Mouse (Mus musculus) embryo, embryonic 10.5 days (tissue): ENCODE data around the gene Vmn1r52.
"Not testable (repeated sequence)": the region's sequence is repeated elsewhere in the genome, so short reads cannot be mapped to it uniquely, and the experiment has no call there.

Experiments
- DNase-seq: peaks from one replicate; pipeline ENCODE4 v3.0.0-alpha.2; 2015; ENCODE audit warnings: low spot score

Vmn1r52 gene

DNA sequence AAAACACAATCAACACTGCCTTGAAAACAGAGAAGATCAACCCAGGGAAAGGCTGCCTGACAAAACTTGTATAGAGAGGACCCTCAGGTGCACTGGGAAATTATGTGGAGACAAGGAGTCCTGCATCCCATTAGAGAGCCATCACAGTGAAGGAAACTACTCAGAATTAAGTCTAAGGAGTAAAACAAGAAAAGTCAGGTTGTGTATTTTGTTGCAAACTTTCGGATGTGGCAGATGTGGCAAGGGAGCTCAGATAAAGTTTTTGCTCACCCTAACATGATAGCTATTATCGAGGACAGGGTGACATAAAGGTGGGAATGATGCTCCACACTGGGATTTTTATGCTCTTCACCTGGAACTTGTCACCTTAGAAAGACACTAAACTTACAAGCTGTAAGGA lies at the start of gene Vmn1r52:
Vmn1r52 (plus strand) TSS at position 301 of the 400 bp plus-strand sequence.
- no peak for DNase-seq

DNA sequence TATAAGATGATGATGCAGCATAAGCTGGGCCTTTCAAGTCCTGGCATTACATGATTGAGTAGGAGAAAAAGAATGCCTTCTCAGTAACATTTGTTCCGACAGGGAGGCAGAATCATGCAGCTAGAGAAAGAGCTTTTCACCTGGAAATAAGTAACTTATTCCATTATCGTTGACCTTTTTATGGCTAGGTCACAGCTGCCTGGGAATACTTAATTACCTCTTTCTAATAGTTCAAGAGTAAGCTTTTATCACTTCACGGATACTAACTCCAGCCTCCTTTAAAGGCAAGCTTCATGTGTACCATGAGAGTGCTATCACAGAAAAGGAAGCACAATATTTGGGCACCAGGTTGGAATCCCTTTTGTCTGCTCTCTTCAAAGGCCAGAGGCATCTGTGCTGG lies 14.5 kb upstream of the Vmn1r52 start:
- no peak for DNase-seq

DNA sequence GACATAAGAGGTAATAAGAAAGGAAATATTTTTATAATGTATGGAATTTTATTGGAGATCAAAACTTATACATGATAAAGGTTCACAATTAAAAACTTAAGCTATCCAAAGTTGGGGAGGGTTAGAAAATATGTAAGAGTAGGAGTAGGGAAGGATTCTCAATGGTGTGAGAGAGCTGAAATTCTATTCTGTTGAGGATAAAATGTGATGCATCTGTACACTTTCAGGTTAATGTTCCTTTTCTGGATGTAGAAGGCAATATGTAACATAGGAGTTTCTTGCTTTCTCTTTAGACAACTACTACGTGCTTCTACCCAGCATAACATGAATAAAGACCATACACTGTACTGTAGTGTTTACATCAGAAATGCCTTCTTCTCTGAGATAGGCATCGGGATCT lies 27.9 kb downstream of the Vmn1r52 start, which contains the start of gene V1ra8:
V1ra8 (plus strand) TSS at position 301 of the 400 bp plus-strand sequence.
- DNase-seq = not testable (repeated sequence)

DNA sequence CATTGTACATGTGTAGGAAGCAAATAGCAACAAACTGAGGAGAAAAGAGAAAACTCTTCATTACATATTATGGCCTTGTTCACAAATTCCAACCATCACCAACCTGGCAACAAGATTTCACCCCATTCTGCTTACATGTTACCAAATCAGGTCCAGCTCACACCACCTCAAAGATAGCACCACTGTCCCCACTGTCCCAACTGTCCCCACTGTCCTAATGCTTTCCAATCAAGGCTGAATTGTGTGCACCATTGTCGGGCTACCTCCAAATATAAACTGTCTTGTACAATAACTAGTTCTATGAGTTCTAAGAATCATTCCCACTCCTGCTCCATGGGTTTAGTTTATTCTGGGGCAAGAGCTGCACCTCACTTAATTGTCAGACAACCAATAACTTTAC lies 49.7 kb downstream of the Vmn1r52 start, which contains the start of gene Vmn1r53:
Vmn1r53 (minus strand) TSS at position 101 of the 400 bp plus-strand sequence.
- no peak for DNase-seq
